Mouse (Mus musculus) left cerebral cortex, postnatal 36 days (tissue): ENCODE measurements around the gene Gtf2i. TPM values are rescaled to one million over a fixed set of nuclear protein-coding genes. Genes with fewer than 3 reads are reported as not detected.

Source experiments
- DNase-seq, 2 experiments: peaks; one replicate each; pipeline ENCODE4 v3.0.0; 2021 to 2022; ENCODE audit warnings: low spot score in 2 of 2, mixed read lengths in 1 of 2
- intact Hi-C: fragments of 180-260 bp; cut with DNase I; formaldehyde crosslinking; loops from one replicate; pipeline ENCODE4 v1.15.1; 2025
- microRNA-seq: library from miRNA; unstranded; fragments of <30 nt; microRNA quantifications from one replicate; pipeline ENCODE4 v1.2.0, GENCODE M21; 2022
- total RNA-seq, 2 experiments: library from RNA; stranded (reverse); gene quantifications; 2 replicates each; pipeline ENCODE4 v1.2.3; 2021

Gene Gtf2i
- total RNA-seq, 2 experiments from 2014 or later = 212 to 223 TPM

DNA sequence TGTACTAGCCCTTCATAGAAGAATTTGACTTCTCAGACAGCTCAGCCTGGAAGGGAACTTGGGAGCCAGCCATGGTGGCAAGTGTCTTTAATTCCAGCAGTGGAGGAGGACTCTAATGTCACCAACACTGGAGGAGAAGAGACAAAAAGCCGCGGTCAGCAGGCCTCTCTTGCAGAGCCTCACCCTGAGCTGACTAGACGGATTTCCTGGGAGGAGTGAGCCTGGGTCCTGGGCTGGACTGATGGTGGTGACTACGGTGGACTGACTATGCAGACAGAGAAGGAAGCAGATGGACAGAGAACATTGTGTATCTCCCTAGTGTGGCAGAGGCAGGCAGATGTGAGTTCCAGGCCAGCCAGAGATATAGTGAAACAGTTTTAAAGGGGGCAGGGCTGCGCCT, 83.2 kb downstream of the Gtf2i start:
- no peak for DNase-seq
- intact Hi-C loops = no loop called here

DNA sequence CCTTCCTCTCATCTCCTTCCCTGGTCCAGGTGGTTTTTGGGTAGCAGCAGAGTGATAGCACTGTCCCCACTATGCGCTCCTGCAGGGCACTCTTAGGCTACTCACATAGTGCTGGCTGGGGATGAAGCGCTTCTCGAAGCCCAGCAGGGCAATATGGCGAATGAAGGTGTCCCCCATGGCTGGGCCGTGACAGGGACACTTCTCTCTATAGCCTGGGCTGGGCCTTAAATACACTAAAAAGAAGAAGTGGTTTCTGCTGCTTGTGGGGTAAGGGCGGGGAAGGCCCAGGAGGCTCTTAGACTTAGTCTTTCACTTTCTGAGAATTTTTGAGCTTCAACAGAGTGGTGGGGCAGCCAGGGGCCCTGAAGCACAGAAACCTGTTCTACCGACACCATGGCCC, 85.2 kb downstream of the Gtf2i start, which contains the start of gene Ncf1:
Gene Ncf1, minus strand, starts transcription at position 235 of the 400 bp plus-strand sequence.
- intact Hi-C loops = no loop called here
- DNase-seq = no peak

DNA sequence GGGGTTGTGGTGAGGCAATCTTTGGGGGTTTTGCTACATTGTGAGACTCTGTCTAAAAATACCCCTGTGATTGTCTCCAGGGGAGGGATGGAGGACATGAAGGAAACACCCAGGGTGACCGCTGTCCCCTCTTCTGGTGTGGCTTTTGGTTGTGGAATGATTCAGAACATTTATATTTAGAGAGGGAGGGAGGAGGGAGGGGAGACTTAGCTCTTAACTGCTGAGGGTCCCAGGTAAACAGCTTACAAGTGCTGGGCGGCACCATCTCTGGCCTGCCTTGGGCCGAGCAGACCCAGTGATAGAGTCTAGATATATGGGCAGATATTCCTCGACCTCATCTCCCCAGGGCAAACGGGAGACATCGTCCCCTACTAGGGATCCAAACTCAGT, 86.3 kb downstream of the Gtf2i start:
- intact Hi-C loops = no loop called here
- no peak for DNase-seq

DNA sequence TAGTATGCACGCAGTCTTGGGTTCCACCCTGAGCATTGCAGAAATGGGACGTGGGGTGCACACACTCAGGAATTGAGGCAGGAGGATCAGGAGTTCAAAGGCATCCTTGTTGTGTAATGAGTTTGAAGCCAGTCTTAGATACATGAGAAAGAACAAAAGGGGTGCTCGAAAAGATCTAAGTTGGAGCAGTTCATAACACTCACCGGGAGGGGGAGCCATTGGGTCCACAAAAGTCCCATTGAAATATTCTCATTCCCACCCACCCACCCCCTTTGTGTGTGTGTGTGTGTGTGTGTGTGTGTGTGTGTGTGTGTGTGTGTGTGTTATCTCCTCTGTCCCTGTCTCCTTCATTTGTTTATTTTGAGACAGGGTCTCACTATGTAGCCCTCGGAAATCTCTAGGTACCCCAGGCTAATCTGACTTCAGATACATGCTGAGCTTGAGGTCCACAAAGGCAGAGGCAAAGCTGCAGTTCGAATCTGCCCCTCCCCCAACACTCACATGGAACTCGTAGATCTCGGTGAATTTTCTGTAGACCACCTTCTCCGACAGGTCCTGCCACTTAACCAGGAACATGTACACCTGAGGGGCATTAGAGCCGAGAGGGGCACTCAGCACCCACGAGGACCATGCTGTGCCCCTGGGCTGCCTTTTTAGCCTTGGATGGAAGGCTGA, 86.8 kb downstream of the Gtf2i start:
- intact Hi-C loops = no loop called here
- no peak for DNase-seq

DNA sequence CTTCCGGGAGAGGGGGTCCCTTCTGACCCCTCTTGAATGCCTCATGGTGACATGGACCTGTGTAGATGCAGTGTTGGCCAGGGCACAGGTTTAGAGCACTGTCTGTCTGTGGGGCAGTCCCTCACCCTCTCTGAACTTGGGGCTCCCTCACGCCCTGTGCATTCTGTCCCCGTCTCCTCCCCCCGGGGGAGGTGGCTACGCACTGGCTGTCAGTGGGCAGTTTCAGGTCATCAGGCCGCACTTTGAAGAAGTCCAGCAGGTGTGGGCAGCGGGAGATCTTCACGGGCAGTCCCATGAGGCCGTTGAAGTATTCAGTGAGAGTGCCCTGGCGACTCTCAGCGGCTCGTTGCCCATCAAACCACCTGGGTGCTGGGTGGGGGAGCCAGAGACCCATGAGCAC, 87.6 kb downstream of the Gtf2i start:
- no peak for DNase-seq
- intact Hi-C loops = no loop called here

DNA sequence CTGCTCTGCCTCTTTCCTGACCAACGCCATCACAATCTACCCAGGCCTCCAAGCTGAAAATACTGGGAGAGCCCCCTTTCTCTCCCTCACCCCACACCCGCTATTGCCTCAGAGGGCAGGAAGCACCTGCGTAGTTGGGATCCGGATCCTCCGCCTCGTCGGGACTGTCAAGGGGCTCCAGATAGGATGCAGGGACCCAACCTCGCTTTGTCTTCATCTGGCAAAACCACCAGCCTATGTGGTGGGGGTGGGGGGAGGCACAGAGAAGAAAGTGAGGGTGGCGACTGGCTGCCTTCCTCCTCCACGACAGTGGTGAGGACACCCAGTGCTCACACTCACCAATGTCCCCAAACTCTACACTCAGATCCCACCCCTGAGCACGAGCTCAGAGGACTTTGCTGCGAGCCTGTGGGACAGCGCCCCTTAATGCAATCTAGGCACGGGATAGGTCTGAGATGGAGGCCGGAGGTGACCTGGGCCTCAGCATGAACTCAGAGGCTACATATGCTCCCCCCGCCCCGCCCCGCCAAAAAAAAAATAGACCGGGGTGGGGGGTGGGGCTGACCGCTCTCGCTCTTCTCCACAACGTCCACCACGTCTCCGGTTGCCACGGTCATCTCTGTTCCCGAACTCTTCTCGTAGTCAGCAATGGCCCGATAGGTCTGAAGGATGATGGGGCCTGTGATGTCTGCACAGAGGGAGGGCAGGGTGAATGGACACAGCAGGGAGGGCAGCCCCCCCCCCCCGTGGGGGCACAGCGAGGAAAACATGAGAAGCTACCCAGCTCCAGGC, 89.3 kb downstream of the Gtf2i start:
- no peak for DNase-seq
- intact Hi-C loops = no loop called here

DNA sequence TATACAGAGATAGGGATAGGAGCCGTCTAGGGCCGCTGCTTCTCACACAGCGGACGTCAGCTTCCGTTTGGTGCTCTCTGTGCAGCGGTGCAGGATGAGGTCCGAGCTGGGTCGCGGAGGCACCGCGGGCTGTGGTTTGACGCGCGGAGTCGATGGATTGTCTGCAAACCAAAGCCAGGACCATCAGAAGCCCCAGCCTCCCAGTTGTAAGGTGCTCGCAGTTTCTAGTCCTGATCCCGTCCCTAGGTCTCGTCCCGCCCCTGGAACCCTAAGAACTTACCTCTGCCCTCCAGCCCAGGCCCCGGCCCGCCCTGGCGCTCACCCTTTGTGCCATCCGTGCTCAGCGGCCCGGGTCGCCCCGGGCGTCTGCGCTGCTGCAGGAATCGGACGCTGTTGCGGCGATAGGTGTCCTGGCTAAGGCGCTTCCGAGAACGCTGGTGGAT, 92.8 kb downstream of the Gtf2i start:
- DNase-seq = no peak
- intact Hi-C loops = no loop called here

DNA sequence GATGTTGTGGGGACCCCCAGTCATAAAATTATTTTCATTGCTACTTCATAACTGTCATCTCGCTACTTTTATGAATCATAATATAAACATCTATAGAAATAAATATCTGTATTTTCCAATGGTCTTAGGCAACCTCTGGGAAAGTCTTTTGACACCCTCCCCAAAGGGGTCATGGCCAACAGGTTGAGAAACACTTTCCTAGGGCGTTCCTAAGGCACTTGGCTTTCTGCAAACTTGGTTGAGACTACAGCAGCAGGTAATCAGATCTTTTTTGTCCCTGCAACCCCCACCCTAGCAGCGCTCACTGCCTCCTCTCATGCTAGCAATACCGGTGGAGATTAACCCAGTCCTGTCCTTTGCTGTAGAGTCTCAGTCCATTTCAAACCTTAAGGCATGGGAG, 93.3 kb downstream of the Gtf2i start:
- intact Hi-C loops = no loop called here
- DNase-seq = no peak

DNA sequence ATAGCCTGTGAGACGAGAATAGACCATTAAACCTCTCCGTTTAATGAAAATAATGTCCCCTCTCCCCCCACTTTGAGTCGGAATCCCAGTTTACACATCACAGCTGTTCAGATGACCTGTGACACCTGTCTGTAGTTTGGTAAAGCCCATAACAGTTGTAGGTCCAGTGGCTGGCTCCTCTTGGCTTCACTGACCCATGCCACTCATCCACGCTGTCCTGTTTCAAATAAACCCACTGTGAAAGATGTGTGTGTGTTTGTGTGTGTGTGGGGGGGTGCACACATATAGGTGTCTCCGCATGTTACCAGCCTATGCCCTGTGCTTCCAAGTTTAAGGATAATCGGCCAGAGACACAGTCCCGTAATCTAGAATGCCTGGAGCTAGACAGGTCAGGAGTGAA, 96.7 kb downstream of the Gtf2i start:
- intact Hi-C loops = no loop called here
- no peak for DNase-seq

DNA sequence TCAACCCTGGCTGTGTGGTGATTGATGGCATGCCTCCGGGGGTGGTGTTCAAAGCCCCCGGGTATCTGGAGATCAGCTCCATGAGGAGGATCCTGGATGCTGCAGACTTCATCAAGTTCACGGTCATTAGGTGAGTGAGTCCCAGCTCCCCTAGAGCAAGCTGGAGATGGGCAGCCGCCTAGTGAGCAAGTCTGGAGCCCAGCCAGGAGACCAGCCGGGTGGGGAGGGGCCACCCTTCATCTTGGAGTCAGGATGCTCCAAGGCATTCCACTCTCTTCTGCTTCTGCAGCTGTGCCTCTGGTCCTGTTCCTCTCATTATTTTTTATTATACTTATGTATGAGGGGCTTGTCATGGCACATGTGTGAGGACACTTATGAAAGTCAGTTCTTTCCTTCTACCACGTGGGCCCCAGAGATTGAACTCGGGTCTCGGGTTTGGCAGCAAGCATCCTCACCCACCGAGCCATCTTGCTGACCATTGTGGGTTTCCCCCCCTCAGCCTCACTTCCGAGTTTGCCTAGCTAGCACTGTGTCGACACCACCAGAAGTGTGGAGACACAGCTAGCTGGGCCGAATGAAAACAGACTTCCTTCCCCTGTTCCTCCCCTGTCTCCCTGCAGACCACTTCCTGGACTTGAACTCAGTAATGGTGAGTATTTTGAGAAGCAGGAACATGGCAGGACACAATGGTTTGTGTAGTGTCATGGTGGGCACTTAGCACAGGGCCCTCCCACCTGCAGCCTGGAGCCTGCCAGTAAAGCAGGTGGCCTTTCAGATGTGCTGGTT, 100.3 kb downstream of the Gtf2i start:
- intact Hi-C loops = no loop called here
- DNase-seq = no peak

DNA sequence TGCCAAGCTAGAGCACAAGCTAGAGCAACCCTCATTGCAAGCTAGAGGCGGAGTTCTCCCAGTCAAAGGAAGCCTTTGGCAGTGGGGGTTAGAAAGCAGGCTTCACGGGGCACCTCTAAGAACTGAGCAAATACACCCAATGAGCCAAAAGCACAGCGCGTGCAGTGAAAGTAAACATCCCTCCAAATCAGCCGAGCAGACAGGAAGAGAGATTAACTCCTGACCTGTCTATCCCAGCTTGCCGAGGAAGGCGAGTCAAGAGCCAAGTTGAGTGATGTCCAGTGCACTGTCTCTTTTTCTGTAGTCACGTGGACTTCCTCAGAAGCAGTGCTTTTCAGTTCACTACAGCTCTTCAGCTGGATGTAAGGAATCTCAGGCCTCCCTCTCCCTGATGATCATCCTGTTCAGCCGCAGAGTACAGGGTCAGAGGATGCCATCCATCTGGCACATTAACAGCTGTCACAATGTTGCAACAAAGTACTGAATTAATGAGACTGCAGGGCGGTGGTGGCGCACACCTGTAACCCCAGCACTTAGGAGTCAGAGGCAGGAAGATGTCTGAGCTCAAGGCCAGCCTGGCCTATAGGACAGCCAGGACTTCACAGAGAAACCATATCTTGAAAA, 104.5 kb downstream of the Gtf2i start:
- intact Hi-C loops = no loop called here
- no peak for DNase-seq

DNA sequence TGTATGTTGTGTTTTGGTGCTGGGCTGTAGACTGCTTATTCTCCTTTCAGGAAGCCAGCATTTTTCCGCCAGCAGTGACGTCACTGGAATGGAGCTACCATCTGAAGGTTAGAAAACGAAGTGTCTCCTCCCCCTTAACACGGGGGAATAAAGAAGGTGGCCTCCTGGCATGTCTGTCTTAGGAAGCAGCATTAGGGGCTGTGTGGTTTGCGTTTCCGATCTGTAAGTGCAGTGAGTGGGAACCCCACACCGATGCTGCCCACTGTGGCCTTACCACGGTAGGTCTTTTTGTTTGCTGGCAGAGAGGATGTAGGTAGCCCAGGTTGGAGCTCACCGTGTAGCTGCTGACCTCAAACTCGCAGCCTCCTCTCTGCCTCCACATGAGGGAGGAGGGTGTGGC, 107.8 kb downstream of the Gtf2i start:
- no peak for DNase-seq
- intact Hi-C loops = no loop called here

DNA sequence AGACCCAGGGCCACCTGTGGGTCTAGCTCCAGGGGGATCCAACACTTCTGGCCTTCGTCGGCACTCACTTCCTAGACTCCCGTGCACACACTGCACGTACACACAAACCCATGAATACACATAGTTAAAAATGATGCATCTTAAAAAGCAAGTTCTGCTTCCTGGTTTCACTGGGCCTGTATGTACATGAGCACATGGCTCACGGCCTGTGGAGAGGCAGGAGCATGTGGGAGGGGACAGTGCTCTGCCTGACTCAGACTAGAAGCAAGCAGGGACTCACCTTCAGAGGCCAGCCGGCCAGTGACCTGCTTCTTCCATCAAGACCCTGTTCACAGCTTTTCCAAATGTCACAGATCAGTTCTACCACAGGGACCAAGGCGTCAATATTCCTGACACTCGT, 120.9 kb downstream of the Gtf2i start:
- DNase-seq = no peak
- intact Hi-C loops = no loop called here

DNA sequence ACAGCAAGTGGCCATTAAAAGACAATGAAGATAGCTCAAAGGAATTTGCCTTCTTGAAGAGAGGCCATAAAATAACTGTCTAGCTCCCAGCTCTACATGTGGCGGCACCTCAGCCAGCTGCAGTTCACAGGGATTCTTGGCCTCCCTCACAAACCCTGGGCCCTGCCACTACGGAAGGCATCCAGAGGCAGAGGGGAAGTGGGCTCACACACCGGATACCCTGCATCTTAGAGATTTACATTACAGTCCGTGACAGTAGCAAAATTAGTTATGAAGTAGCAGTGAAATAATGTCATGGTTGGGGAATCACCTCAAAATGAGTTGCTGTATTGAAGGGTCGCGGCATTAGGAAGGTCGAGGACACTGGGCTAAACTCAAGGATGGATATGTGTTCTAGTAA, 126.0 kb downstream of the Gtf2i start:
- no peak for DNase-seq
- intact Hi-C loops = no loop called here

Small RNAs within 50 kb of the gene (microRNA-seq; reads per million reads assigned to microRNA genes)
- not detected for gene Mir3965

Other genes starting within 250 kb of the Gtf2i start
- 10 to 100 TPM; 81.8 to 92.0 TPM for gene Castor2, start 215.0 kb downstream of the Gtf2i start, total RNA-seq
- gene Rcc1l, start 138.0 kb downstream of the Gtf2i start, total RNA-seq = 10 to 100 TPM; 15.2 to 16.5 TPM
- 10 to 100 TPM; 14.5 to 18.6 TPM for gene Gtf2ird2, start 130.7 kb downstream of the Gtf2i start, total RNA-seq
- gene Ncf1, start 85.1 kb downstream of the Gtf2i start, total RNA-seq = 1 to 10 TPM; 6.5 to 7.2 TPM
- 10 to 100 TPM; 38.5 to 57.8 TPM for gene Gtf2ird1, start 142.0 kb upstream of the Gtf2i start, total RNA-seq
- 100 to 1,000 TPM; 111 TPM for gene Clip2, start 237.7 kb upstream of the Gtf2i start, total RNA-seq
- gene Syna, start 245.4 kb upstream of the Gtf2i start, total RNA-seq = under 1 TPM; 0.15 to 0.18 TPM